Mouse (Mus musculus) gastrocnemius, postnatal 10 days (tissue): ENCODE measurements around the gene Bend5. TPM values are rescaled to one million over a fixed set of nuclear protein-coding genes. Genes with fewer than 3 reads are reported as not detected.

Experiments
- DNase-seq: peaks from one replicate; pipeline ENCODE4 v3.0.0; 2021; ENCODE audit warnings: mixed read lengths
- total RNA-seq, 2 experiments: library from RNA; stranded (reverse); gene quantifications; 2 replicates each; pipeline ENCODE4 v1.2.3; 2021

Bend5 gene
- total RNA-seq, 2 experiments from 2014 or later = 3.2 to 3.8 TPM

DNA sequence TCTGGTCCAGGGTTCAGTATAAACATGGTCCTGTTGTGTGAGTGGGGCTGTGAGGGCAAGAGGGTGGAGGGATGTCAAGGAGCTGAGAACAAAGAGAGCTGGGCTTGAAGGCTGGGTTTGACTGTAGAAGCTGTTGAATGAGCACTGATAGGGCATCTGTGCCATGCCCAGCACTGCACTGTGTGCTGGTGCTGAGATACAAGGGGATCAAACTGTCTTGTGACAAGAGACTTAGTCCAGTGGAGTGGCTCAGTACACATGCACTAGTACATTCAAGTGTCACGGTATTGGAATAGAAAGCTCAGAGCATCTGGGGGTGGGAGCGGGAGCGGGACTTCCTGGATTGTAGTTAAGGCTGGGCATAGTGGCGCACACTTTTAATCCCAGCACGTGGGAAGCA is 71.4 kb downstream of the Bend5 start:
- no peak for DNase-seq

DNA sequence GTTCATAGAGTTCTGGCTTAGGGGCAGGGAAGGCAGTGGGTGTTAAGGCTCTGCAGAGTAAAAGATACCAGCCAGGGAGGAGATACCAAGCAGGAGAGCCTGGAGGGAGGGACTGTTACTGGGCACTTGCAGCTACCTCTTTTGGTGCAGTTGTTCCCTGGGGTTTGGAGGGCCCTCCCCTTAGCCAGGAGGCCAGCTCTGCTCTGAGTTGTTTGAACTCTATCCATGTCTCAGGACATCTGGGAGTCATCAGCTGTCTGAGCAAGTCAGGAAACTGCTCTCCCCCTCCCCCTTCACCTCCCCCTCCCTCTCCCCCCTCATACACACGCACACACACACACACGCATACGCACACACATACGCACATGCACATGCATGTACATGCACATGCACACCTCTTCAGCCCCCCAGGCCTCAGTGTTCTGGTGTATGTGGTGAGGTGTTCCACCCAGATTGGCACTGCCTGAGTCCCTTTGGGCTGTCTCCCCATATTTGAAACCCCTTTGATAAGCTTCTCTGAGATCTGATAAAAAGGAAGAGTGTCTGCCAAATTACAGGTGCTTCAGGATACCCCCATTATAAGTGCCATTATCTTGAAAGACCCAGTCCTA is 72.5 kb downstream of the Bend5 start:
- DNase-seq = no peak

DNA sequence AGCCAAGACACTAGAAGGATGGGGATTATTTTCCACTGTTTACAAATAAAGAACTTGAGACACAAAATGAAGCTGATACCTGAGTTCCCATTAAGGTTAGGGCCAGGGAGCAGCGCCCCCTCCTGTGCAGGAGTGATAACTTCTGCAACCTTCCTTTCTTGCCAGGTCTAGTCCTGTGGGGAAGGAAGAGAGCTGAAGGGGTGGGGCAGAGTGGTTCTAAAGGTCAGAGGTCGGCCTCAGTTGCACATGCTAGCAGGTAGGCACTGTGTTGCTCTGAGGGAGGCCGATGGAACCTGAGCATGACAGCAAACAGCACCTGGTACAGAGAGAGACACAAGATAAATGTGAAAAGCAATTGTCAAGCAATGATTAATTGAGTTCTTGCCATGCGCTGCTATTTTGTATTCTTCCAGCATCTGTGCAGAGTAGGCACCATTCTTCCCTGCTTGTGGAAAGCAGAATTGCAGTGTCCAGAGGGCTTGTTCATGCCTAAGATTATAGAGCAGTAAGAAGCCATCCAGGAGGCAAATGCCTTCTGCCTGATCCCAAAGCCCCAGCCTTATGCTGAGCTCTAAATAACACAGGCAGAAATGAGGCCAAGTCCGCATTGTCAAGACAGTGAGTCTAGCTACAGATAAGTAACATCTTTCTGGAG is 79.1 kb downstream of the Bend5 start:
- no peak for DNase-seq

DNA sequence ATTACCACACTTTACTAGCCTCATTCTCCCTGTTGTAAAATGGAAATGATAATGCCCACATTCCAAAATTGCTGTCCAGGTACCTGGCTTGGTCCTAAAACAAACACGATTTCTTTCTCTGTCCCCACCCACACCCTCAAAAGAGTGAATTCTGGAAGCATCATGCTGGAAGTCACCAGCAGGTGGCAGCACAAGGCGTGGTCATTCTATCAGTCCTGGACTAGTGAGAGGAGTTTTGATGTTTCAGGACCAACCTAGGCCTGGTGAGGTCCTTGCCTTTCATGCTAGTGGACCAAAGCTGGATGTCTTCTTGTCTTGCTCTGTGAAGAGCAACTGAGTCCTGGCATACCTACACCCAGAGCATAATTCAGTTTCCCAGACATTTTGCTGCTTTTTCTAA is 81.1 kb downstream of the Bend5 start:
- peak; percentile 79 for DNase-seq

DNA sequence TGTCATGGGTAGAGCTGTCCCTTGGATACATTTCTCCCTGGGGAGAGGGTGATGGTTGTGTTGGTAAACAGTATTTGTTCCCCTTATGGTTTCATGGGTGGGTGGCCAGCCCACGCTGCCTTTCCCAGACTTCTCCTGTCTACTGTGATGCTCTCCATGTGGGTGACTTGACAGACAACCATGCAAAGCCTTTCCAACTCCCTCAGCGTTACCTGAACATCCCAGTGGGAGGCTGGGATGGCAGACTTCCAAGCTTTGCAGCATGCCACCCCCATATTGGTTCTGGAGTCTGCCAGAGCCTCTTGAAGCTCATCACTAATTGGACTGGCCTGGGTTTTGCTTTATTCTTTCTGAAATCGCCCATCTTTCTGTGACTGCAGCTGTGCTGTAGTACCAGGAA is 83.9 kb downstream of the Bend5 start:
- DNase-seq = no peak

DNA sequence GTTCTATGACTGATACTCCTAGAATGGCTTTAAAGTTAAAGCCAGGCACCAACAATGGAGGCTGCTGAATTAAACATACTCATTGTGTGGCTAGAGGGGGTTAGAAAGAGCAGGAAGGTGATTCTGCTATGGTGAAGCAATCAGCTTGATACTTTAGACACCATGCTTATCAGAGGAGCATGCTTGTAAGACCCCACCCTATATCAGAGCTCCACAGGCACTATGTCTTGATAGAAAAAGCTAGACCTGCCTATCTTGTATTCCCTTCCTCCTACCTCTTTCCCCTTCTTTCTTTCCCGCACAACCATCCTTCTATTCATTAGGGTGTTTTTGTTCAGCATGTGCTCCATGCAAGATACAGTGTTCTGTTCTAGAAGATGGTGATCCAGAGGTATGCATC is 86.6 kb downstream of the Bend5 start:
- no peak for DNase-seq

DNA sequence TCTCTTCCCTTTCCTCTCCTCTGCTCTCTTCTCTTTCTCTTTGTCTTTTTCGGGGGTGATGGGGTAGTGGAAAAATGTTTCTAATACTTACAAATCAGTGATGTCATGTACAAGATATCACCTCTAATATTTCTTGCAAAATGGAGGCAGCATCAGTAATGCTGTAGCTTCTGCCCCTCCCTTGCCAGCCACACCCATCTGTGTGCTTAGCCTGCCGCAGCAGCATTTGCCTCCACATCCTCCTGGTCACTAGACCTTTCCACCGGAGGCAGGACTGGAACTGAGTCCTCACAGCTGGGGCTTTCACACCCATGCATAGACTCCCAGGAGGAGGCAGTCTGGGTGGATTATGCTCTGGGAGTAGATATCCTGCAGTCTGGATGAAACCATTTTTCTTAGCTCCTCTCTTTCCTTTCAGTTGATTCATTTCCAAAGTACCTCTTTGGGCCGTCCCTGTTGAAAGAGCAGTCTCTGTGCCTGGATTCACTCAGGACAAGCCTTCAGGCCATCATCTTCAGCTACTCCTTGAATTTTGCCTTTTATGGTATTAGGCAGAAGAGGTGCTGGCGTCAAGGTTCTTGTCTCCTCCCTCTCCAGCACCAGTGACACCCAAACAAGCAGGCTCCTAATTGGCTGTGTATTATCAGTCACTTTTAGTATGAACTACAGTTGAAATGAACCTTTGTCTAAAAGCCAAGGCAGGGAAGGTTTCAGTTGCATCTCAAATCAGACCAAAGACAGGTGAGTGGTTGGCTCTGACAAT is 88.3 kb downstream of the Bend5 start:
- no peak for DNase-seq

DNA sequence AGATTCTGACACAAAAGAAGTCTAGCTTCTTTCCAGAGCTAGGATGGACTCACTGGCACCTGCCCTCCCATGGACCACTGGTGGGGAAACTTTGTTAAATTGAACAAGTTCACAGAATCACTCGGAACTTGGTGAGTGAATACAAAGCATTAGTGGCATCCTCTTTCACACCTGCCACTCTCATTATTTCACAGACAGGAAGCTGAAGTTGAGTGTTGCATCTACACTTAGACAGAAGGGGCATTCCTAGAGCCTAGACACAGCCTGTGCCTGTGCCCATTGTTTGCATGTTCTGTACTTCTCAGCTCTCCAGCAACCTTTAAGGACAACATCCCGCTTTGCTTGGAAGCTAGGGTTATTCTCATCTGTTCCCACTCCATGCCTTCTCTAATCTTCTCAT is 90.1 kb downstream of the Bend5 start:
- DNase-seq = no peak
